Mouse (Mus musculus): ENCODE results near the gene Arpp21.

Arpp21 gene

GRCm38 (mm10) chr9:112235696-112236397, at the start of gene Arpp21:
Gene Arpp21 (minus strand): TSS chr9:112235938.
- DNase-seq, result peak; percentile 60

- no peak for DNase-seq
Measured at GRCm38 (mm10) chr9:112272426-112272969, 36.8 kb upstream of the Arpp21 start.

- DNase-seq, result no peak
Measured at GRCm38 (mm10) chr9:112264982-112265641, 29.4 kb upstream of the Arpp21 start.

GRCm38 (mm10) chr9:112261986-112262901, 26.5 kb upstream of the Arpp21 start:
- DNase-seq, result peak; percentile 79

GRCm38 (mm10) chr9:112261556-112261955, 25.8 kb upstream of the Arpp21 start:
- no peak for DNase-seq

GRCm38 (mm10) chr9:112260696-112261095, 25.0 kb upstream of the Arpp21 start:
- peak; percentile 82 for DNase-seq

GRCm38 (mm10) chr9:112258560-112258959, 22.8 kb upstream of the Arpp21 start:
- DNase-seq, result peak; percentile 35

- DNase-seq, result no peak
Measured at GRCm38 (mm10) chr9:112255971-112256370, 20.2 kb upstream of the Arpp21 start.

- DNase-seq, result no peak
Measured at GRCm38 (mm10) chr9:112253730-112254129, 18.0 kb upstream of the Arpp21 start.

- no peak for DNase-seq
Measured at GRCm38 (mm10) chr9:112251857-112252256, 16.1 kb upstream of the Arpp21 start.

GRCm38 (mm10) chr9:112251339-112251738, 15.6 kb upstream of the Arpp21 start:
- DNase-seq, result no peak

- DNase-seq, result no peak
Measured at GRCm38 (mm10) chr9:112249753-112250152, 14.0 kb upstream of the Arpp21 start.

- no peak for DNase-seq
Measured at GRCm38 (mm10) chr9:112247183-112247582, 11.4 kb upstream of the Arpp21 start.

- DNase-seq, result no peak
Measured at GRCm38 (mm10) chr9:112238168-112238567, 2.4 kb upstream of the Arpp21 start.

GRCm38 (mm10) chr9:112236551-112236950, 813 bp upstream of the Arpp21 start:
- no peak for DNase-seq

GRCm38 (mm10) chr9:112235041-112235695, 570 bp downstream of the Arpp21 start:
- peak; percentile 91 for DNase-seq

- DNase-seq, result peak; percentile 77
Measured at GRCm38 (mm10) chr9:112234505-112235024, 1.2 kb downstream of the Arpp21 start.

- DNase-seq, result no peak
Measured at GRCm38 (mm10) chr9:112233822-112234504, 1.8 kb downstream of the Arpp21 start.

- DNase-seq, result no peak
Measured at GRCm38 (mm10) chr9:112233378-112233777, 2.4 kb downstream of the Arpp21 start.

GRCm38 (mm10) chr9:112231935-112232575, 3.7 kb downstream of the Arpp21 start:
- no peak for DNase-seq

GRCm38 (mm10) chr9:112231383-112231782, 4.4 kb downstream of the Arpp21 start:
- DNase-seq, result no peak
